Mouse (Mus musculus) adipocyte (in vitro differentiated cells): ENCODE data around the gene Exosc10.

Experiments
- DNase-seq: peaks from one replicate; pipeline ENCODE4 v3.0.0-alpha.2; 2016; ENCODE audit warnings: low spot score

The Exosc10 gene

GRCm38 (mm10) chr4:148558297-148559000 lies at the start of gene Exosc10:
Gene Exosc10, plus strand, starts transcription at chr4:148558429.
- DNase-seq = peak; percentile 84

GRCm38 (mm10) chr4:148509450-148510084 lies 48.7 kb upstream of the Exosc10 start:
- no peak for DNase-seq

GRCm38 (mm10) chr4:148510691-148511090 lies 47.5 kb upstream of the Exosc10 start:
- DNase-seq = no peak

GRCm38 (mm10) chr4:148511334-148511733 lies 46.9 kb upstream of the Exosc10 start:
- DNase-seq = no peak

GRCm38 (mm10) chr4:148513021-148513559 lies 45.1 kb upstream of the Exosc10 start:
- DNase-seq = peak; percentile 56

- DNase-seq = no peak
Observed at GRCm38 (mm10) chr4:148515313-148515712, 42.9 kb upstream of the Exosc10 start.

GRCm38 (mm10) chr4:148517809-148518208 lies 40.4 kb upstream of the Exosc10 start:
- no peak for DNase-seq

GRCm38 (mm10) chr4:148518235-148518795 lies 39.9 kb upstream of the Exosc10 start:
- DNase-seq = no peak

GRCm38 (mm10) chr4:148523538-148523937 lies 34.7 kb upstream of the Exosc10 start:
- DNase-seq = peak; percentile 48

- DNase-seq = no peak
Observed at GRCm38 (mm10) chr4:148527158-148527910, 30.9 kb upstream of the Exosc10 start.

GRCm38 (mm10) chr4:148530351-148530750 lies 27.9 kb upstream of the Exosc10 start:
- DNase-seq = no peak

- DNase-seq = no peak
Observed at GRCm38 (mm10) chr4:148530778-148531177, 27.5 kb upstream of the Exosc10 start.

- DNase-seq = no peak
Observed at GRCm38 (mm10) chr4:148531341-148531740, 26.9 kb upstream of the Exosc10 start.

GRCm38 (mm10) chr4:148532516-148532915 lies 25.7 kb upstream of the Exosc10 start:
- no peak for DNase-seq

GRCm38 (mm10) chr4:148533613-148534328 lies 24.5 kb upstream of the Exosc10 start:
- DNase-seq = peak; percentile 62

GRCm38 (mm10) chr4:148535876-148536275 lies 22.4 kb upstream of the Exosc10 start:
- DNase-seq = no peak

GRCm38 (mm10) chr4:148549106-148549505 lies 9.1 kb upstream of the Exosc10 start:
- no peak for DNase-seq

- no peak for DNase-seq
Observed at GRCm38 (mm10) chr4:148557766-148558165, 463 bp upstream of the Exosc10 start.

- no peak for DNase-seq
Observed at GRCm38 (mm10) chr4:148562676-148563075, 4.4 kb downstream of the Exosc10 start.

GRCm38 (mm10) chr4:148563595-148563994 lies 5.4 kb downstream of the Exosc10 start:
- DNase-seq = no peak

- no peak for DNase-seq
Observed at GRCm38 (mm10) chr4:148570138-148570537, 11.9 kb downstream of the Exosc10 start.
